Mouse (Mus musculus): ENCODE data around the gene Guca1a. TPM values are rescaled to one million over a fixed set of nuclear protein-coding genes. Genes with fewer than 3 reads are reported as not detected.
"Not testable (repeated sequence)": the region's sequence is repeated elsewhere in the genome, so short reads cannot be mapped to it uniquely, and the experiment has no call there.

Guca1a gene
- polyA plus RNA-seq, 1 experiment: 1.2 TPM

GRCm38 (mm10) chr17:47421566-47421965, 21.2 kb upstream of the Guca1a start:
- TF ChIP-seq CTCF (IDR thresholded peaks at IDR 0.05; ENCODE audit: borderline replicate concordance, control insufficient read depth, extremely low read depth, insufficient read depth, low read length, poor library complexity) (no peak), POLR2A (IDR thresholded peaks at IDR 0.05; ENCODE audit: control insufficient read depth, extremely low read depth, insufficient read depth, low read length, poor library complexity) (no peak)
- H3K4me1 ChIP-seq (replicated peaks; ENCODE audit: control insufficient read depth, insufficient read depth, low read length): 0 out of 2 replicates have a peak, but pooled peaks cover 2% of the 10 kb centered on the region
- no peak for DNase-seq
- H3K36me3 ChIP-seq (ENCODE audit: control insufficient read depth, insufficient read depth, low read length): no peaks in the 10 kb centered on the region
- no peak overlapping the region for H3K4me3 ChIP-seq (ENCODE audit: control insufficient read depth, insufficient read depth, low read length)
- H3K27ac ChIP-seq (ENCODE audit: control insufficient read depth, insufficient read depth, low read length): no peak overlapping the region
- WGBS: 89% methylated on average over 3 of the region's 3 CpGs
- no peaks in the 10 kb centered on the region for H3K27me3 ChIP-seq (ENCODE audit: control insufficient read depth, insufficient read depth, low read length)

- Histone ChIP-seq H3K27me3 (ENCODE audit: control insufficient read depth, insufficient read depth, low read length) (no peaks in the 10 kb centered on the region), H3K36me3 (ENCODE audit: control insufficient read depth, insufficient read depth, low read length) (no peaks in the 10 kb centered on the region), H3K27ac (ENCODE audit: control insufficient read depth, insufficient read depth, low read length) (no peak overlapping the region), H3K4me3 (ENCODE audit: control insufficient read depth, insufficient read depth, low read length) (no peak overlapping the region), H3K4me1 (replicated peaks; ENCODE audit: control insufficient read depth, insufficient read depth, low read length) (0 out of 2 replicates have a peak, but pooled peaks cover 2% of the 10 kb centered on the region)
- 93% methylated on average over 2 of the region's 2 CpGs for WGBS
- DNase-seq: no peak
- no peak for TF ChIP-seq CTCF (IDR thresholded peaks at IDR 0.05; ENCODE audit: borderline replicate concordance, control insufficient read depth, extremely low read depth, insufficient read depth, low read length, poor library complexity)
- no peak for TF ChIP-seq POLR2A (IDR thresholded peaks at IDR 0.05; ENCODE audit: control insufficient read depth, extremely low read depth, insufficient read depth, low read length, poor library complexity)
Measured at GRCm38 (mm10) chr17:47420195-47420594, 19.8 kb upstream of the Guca1a start.

GRCm38 (mm10) chr17:47409897-47410861, 9.8 kb upstream of the Guca1a start:
- peak; percentile 19 for DNase-seq
- H3K27ac ChIP-seq (ENCODE audit: control insufficient read depth, insufficient read depth, low read length); H3K36me3 ChIP-seq (ENCODE audit: control insufficient read depth, insufficient read depth, low read length); H3K4me1 ChIP-seq (replicated peaks; ENCODE audit: control insufficient read depth, insufficient read depth, low read length); H3K27me3 ChIP-seq (ENCODE audit: control insufficient read depth, insufficient read depth, low read length); H3K4me3 ChIP-seq (ENCODE audit: control insufficient read depth, insufficient read depth, low read length): not testable (repeated sequence)
- 4% methylated on average over 74 of the region's 74 CpGs for WGBS

- WGBS: 11% methylated on average over 8 of the region's 8 CpGs
- H3K4me3 ChIP-seq (ENCODE audit: control insufficient read depth, insufficient read depth, low read length): no peak overlapping the region
Measured at GRCm38 (mm10) chr17:47408558-47408898, 8.1 kb upstream of the Guca1a start.

GRCm38 (mm10) chr17:47407717-47408557, 7.6 kb upstream of the Guca1a start:
- Histone ChIP-seq H3K4me3 (ENCODE audit: control insufficient read depth, insufficient read depth, low read length) (no peak overlapping the region), H3K4me1 (replicated peaks; ENCODE audit: control insufficient read depth, insufficient read depth, low read length) (no peaks in the 10 kb centered on the region), H3K36me3 (ENCODE audit: control insufficient read depth, insufficient read depth, low read length) (no peaks in the 10 kb centered on the region), H3K27me3 (ENCODE audit: control insufficient read depth, insufficient read depth, low read length) (peaks cover 2% of the 10 kb centered on the region; the same call in 1 of the 2 replicates), H3K27ac (ENCODE audit: control insufficient read depth, insufficient read depth, low read length) (no peak overlapping the region)
- TF ChIP-seq POLR2A (IDR thresholded peaks at IDR 0.05; ENCODE audit: control insufficient read depth, extremely low read depth, insufficient read depth, low read length, poor library complexity): no peak
- no peak for TF ChIP-seq CTCF (IDR thresholded peaks at IDR 0.05; ENCODE audit: borderline replicate concordance, control insufficient read depth, extremely low read depth, insufficient read depth, low read length, poor library complexity)
- 61% methylated on average over 10 of the region's 10 CpGs for WGBS
- no peak for DNase-seq

More at GRCm38 (mm10) chr17:47408558-47408898, 8.1 kb upstream of the Guca1a start:
- DNase-seq: peak; percentile 61
- Histone ChIP-seq H3K27ac (ENCODE audit: control insufficient read depth, insufficient read depth, low read length) (no peak overlapping the region), H3K27me3 (ENCODE audit: control insufficient read depth, insufficient read depth, low read length) (peaks cover 2% of the 10 kb centered on the region; the same call in 1 of the 2 replicates), H3K4me1 (replicated peaks; ENCODE audit: control insufficient read depth, insufficient read depth, low read length) (no peaks in the 10 kb centered on the region), H3K36me3 (ENCODE audit: control insufficient read depth, insufficient read depth, low read length) (no peaks in the 10 kb centered on the region)
- TF ChIP-seq CTCF (IDR thresholded peaks at IDR 0.05; ENCODE audit: borderline replicate concordance, control insufficient read depth, extremely low read depth, insufficient read depth, low read length, poor library complexity): peak; percentile 70; the same call in 1 of the 2 replicates
- TF ChIP-seq POLR2A (IDR thresholded peaks at IDR 0.05; ENCODE audit: control insufficient read depth, extremely low read depth, insufficient read depth, low read length, poor library complexity): no peak

- H3K4me3 ChIP-seq (ENCODE audit: control insufficient read depth, insufficient read depth, low read length): no peak overlapping the region
- no peak overlapping the region for H3K27ac ChIP-seq (ENCODE audit: control insufficient read depth, insufficient read depth, low read length)
- peaks cover 14% of the 10 kb centered on the region for H3K4me1 ChIP-seq (replicated peaks; ENCODE audit: control insufficient read depth, insufficient read depth, low read length)
- no peaks in the 10 kb centered on the region for H3K36me3 ChIP-seq (ENCODE audit: control insufficient read depth, insufficient read depth, low read length)
- DNase-seq: no peak
- H3K27me3 ChIP-seq (ENCODE audit: control insufficient read depth, insufficient read depth, low read length): no peaks in the 10 kb centered on the region; the same call in 1 of the 2 replicates
- 88% methylated on average over 8 of the region's 8 CpGs for WGBS
- TF ChIP-seq POLR2A (IDR thresholded peaks at IDR 0.05; ENCODE audit: control insufficient read depth, extremely low read depth, insufficient read depth, low read length, poor library complexity): no peak
- no peak for TF ChIP-seq CTCF (IDR thresholded peaks at IDR 0.05; ENCODE audit: borderline replicate concordance, control insufficient read depth, extremely low read depth, insufficient read depth, low read length, poor library complexity)
Measured at GRCm38 (mm10) chr17:47399091-47399490, 1.3 kb downstream of the Guca1a start.

Data from thymus, adult 2 months (tissue).